Mouse (Mus musculus): ENCODE data around the gene Pdp2.
"Not testable (repeated sequence)": the region's sequence is repeated elsewhere in the genome, so short reads cannot be mapped to it uniquely, and the experiment has no call there.

Gene Pdp2

DNA sequence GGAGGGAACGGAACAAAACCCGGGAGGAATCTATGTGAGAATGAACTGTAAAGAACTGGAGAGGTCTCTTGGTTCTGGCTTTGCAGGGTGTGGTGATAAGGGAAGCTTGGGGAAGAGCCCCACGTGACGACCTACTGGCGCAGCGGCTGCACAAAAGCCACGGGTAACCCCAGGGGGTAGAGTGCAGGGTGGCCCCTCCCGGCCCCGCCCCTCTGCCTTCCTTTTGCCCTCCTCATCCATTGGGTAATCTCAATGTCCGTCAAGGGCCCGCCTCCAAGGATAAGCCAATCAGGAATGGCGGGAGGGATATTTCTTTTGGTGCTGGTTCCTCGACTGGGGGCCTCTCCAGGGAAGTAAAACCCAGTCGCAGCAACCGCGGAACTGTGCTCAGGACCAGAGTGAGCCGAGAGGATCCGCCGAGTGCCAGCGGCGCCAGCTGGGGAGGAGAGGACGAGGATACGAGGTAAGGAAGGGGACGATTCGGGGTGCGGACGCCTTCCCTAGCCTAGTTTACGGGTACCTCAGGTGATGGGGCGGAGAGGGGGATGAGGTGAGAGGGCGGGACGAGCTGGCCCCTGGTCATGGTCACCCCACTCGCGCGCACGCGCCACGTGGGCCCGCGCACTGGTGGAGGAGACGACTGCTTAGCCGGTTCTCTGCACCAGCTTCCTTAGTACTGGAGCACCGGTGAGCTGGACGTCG is at the start of gene Pdp2:
TSS of gene Pdp2 (plus strand) at position 319 of the 702 bp plus-strand sequence.
- peak; percentile 93 for DNase-seq (ENCODE audit: low read depth)

GRCm38 (mm10) chr8:104541515-104541880 is 49.8 kb upstream of the Pdp2 start:
- DNase-seq (ENCODE audit: low read depth), result no peak

GRCm38 (mm10) chr8:104542160-104542559 is 49.1 kb upstream of the Pdp2 start:
- DNase-seq (ENCODE audit: low read depth), result no peak

GRCm38 (mm10) chr8:104543440-104544045 is 47.7 kb upstream of the Pdp2 start:
- DNase-seq (ENCODE audit: low read depth), result no peak

- no peak for DNase-seq (ENCODE audit: low read depth)
Measured at GRCm38 (mm10) chr8:104555191-104555590, 36.1 kb upstream of the Pdp2 start.

DNA sequence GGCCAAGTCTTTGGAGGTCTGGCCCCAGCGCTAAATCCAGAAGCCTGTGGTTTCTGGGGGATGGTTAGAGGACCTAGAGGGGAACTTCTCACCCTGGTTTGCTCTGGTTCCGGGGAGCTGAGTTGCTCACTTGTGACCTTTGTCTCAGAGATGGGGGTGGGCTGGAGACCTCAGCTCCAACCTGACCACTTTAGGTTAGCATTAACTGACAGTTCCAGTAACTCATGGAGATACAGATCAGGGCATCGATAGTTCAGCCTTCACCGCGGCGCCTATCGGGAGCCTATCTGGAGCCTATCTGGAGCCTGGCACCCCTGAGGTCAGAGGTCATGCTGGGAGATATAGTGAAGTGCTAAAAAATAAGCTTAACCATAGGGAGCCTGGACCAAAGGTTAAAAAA is 34.0 kb upstream of the Pdp2 start:
- no peak for DNase-seq (ENCODE audit: low read depth)

- no peak for DNase-seq (ENCODE audit: low read depth)
Measured at GRCm38 (mm10) chr8:104560731-104561130, 30.5 kb upstream of the Pdp2 start.

DNA sequence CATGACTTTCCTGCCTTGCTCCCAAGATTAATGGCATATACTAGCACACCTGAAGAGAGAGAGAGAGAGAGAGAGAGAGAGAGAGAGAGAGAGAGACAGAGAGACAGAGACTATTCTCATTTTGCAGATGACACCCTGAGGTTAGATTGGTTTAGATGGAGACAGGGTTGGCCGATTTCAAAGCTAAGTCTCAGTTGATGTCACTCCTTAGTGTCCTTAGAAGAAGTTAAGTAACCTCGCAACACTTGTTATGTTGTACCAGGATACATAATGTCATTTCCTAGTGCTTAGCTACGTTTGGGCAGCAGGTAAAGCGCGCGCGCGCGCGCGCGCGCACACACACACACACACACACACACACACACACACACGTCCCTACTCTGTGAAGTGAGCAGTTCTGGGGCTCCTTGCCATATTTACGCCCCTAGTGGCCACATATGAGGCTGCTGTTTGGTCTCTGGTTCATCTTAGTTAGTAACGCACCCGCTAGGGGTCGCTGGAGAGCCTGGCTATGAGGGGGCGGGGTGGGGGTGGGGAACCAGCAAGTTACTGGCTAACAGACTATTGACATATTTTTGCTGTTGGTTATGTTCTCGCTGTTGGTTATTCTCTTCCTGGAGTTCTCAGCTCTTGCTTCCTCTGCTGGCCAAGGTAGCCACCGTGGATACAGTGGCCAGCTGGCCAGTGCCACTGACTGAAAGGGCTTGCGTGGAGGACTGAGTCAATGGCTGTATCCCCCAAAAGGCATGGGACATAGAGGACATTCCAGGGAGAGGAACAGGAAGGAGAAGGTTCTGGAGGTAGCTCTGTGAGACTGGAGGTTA is 26.4 kb upstream of the Pdp2 start:
- DNase-seq (ENCODE audit: low read depth), result peak; percentile 98

- DNase-seq (ENCODE audit: low read depth), result no peak
Measured at GRCm38 (mm10) chr8:104565457-104565798, 25.8 kb upstream of the Pdp2 start.

DNA sequence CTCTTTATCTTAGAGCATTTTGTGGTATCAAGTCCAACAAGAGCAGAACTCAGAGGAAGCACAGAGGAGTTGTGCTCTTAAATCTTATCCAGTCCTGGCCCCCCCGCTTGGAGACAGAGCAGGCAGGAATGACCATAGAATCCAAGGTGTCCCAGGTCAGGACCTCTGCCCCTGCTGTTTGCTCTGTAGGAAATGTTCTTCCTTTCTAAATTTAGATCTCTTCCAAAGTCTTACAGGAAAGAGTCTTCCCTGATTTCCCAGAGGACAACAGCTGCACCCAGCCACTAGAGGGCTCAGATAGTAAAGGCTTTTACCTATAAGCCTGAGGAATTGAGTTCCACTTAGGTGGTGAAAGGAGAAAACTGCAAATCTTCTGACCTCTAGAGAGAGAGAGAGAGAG is 21.7 kb upstream of the Pdp2 start:
- DNase-seq (ENCODE audit: low read depth), result peak; percentile 31

DNA sequence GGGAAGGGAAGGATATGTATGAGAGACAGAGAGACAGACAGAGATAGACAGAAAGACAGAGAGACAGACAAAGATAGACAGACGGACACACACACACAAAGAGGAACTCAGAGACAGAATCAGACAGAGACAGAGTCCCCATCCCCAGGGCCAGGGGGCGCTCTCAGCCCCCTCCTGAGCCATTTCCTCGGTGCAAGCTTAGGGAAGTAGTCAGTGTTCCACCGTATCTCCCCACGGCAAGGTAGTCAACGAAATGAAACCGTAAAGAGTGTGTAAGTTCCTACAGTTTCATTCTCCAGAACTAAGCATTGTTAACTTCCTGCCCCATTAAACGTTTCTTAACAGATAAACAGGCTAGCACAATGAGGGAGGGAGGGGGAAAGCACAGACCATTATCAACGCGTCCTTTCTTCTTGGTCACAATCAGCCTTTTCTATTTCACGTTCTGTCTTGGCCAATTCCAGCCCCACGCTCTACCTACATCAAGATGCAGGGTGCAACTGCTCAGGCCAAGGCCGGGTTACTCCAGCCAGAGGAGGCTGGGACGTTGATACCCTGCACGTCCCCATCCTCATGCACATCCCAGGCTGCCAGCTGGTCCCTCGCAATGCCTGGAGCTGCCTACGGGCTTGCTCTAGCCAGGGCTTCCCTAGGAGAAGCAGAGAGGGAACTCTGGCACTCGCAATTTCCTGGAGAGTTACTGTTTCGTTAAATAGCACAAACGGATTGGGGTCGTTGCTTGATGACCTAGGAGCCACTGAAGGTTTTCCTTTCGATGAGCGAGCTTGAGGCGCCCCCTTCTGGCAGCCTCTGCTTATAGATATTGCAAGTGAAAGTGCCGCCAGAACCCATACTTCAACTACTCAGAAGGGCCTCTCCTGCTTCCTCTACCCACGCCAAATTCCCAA is 20.6 kb upstream of the Pdp2 start:
- DNase-seq (ENCODE audit: low read depth), result peak; percentile 93

DNA sequence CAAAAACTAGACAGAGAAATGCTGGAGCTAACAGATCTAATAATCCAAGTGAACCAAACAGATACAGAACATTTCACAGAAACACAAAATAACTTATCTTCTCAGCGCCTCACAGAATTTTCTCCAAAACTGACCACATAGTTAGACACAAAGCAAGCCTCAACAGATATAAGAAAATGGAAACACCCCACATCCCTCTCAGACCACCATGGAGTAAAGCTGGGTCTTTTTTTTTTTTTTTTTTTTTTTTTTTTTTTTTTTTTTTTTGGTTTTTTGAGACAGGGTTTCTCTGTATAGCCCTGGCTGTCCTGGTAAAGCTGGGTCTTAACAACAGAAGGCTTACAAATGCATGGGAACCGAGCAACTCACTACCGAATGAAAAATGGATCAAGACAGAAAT is 14.4 kb upstream of the Pdp2 start:
- DNase-seq (ENCODE audit: low read depth), result no peak

DNA sequence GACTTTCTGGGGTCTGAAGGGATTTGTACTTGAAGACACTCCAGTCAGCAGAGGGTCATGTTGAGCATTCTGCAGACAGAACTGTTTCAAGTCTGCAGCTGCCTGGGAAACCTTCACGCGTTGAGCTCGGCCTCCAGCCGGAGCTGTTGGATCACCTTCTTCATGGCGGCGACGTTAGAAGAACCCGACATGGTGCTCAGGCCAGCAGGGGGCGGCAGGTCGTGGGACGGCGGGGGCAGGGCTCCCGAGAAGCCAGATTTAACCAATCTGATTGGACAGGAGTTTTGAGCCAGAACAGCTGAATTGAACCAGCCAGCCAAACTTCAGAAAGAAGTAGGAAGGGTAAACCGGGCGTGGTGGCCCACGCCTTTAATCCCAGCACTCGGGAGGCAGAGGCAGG is 13.6 kb upstream of the Pdp2 start:
- not testable (repeated sequence) for DNase-seq (ENCODE audit: low read depth)

- no peak for DNase-seq (ENCODE audit: low read depth)
Measured at GRCm38 (mm10) chr8:104584522-104584921, 6.7 kb upstream of the Pdp2 start.

DNA sequence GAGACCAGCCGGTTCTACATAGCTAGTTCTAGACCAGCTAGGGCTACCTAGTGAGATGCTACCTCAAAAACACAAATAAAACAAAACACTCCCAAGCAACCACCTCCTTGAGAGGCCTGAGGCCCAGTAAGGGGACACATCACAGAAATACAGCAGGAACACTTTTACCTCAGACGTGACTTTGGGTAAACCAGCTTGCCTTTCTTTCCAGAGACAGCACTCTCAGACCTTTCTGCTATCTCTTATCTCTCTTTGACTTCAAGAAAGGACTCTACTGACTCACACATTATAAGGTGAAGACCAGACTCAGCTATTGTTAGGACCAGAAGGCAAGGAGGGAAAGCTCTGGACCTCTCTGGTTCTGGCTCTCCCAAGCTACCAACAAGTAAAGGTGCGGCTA is 967 bp upstream of the Pdp2 start:
- peak; percentile 15 for DNase-seq (ENCODE audit: low read depth)

DNA sequence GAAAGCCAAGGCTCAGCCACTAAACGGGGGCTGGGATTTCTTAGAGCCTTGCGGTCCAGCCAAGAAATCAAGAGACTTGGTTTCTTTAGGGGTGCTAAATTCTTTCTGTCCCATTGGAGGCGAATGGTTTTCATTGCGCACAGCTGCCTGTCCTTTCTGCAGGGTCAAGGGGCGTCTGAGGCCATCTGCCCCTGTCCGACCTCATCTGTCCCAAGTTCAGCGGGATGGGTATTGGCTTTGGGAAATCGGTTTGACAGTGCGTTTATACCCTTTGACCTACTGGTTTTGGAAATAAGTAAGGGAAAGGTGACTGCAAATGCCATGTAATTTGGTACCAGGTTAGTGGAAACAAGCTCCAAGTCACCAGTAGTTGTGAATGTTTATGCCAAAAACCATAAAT is 605 bp downstream of the Pdp2 start:
- DNase-seq (ENCODE audit: low read depth), result no peak

DNA sequence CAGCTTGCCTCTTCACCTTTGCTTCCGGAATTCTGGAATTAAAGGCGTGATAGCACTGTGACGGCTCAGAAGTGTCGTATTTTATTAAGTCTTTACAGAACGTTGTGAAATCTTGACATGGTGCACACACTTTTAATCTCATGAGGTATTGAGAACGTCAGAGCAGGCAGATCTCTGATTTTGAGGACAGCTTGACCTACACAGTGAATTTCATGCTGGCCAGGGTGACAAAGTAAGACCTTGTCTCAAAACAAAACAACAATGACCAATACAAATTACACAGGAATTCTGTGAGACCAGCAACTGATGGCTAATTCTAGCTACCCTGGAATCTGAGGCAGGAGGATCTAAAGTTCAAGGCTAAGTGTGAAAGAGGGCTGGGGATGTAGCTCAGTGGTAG is 1.3 kb downstream of the Pdp2 start:
- no peak for DNase-seq (ENCODE audit: low read depth)

GRCm38 (mm10) chr8:104593536-104594325 is 2.5 kb downstream of the Pdp2 start:
- no peak for DNase-seq (ENCODE audit: low read depth)

DNA sequence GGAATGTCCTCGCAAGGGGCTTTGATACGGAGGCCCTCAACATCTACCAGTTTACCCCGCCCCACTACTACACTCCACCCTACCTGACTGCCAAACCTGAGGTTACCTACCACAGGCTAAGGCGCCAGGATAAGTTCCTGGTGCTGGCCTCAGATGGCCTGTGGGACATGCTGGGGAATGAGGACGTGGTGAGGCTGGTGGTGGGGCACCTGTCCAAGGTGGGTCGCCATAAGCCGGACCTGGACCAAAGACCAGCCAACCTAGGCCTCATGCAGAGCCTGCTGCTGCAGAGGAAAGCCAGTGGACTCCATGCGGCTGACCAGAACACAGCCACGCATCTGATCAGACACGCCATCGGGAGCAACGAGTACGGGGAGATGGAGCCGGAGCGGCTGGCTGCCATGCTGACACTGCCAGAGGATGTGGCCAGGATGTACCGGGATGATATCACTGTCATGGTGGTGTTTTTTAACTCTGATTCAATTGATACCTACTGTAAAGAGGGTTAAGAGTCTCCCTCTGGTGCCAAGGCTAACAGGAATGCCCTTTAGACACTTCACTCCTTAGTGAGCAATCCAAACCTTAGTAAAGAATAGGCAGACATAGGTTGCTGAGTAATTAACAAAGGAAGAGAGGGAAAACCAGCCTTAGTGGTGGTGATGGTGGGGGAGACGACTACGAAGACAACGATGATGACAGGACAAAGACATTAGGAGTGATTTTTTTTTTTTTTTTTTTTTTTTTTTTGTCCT is 3.5 kb downstream of the Pdp2 start:
- no peak for DNase-seq (ENCODE audit: low read depth)

DNA sequence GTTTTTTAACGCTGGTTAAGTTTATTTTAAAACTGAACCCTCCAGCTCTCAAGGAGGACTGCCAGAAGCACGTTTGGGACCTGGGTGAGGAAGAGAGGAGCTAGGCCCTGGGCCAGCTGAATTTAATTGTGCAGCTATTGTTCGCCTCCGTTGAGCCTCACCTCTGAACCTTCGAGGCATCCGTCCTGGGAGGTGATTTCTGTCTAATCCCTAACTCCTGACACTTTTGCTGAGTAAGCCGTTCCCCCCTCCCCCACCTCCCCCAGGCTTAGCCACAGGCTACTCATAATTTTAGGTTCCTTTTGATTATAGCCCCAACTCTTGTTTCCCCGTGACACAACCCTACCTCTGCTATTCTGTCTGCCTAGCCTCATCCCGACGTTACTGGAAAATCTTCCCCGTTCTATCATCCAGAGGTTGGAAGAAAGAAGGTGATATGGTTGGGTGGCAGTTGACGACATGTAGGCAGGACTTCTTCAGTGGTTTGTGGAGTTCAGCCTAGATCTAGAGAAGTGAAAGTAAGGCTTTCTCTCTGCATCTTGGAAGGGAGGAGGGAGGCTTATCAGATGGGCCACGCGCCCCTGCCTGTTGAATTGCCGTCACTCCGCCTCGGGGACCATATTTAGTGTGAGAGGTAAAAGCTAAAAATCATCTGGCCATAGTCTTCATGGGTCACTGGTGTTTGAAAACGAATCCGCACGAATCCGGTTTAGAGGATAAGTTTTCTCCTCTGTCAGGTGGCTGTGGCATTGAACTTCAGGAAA is 4.7 kb downstream of the Pdp2 start:
- no peak for DNase-seq (ENCODE audit: low read depth)
